Mouse (Mus musculus) left cerebral cortex, adult 2 months (tissue): ENCODE data around the gene Phf10. TPM values are rescaled to one million over a fixed set of nuclear protein-coding genes. Genes with fewer than 3 reads are reported as not detected.
A peak's percentile ranks its signal among the peaks of the same experiment; 100 is the strongest.
"Not testable (repeated sequence)": the region's sequence is repeated elsewhere in the genome, so short reads cannot be mapped to it uniquely, and the experiment has no call there.

Source experiments
- DNase-seq, 2 experiments: peaks; one replicate each; pipeline ENCODE4 v3.0.0; 2021 to 2022; ENCODE audit warnings: low spot score in 2 of 2, mixed read lengths in 1 of 2; ENCODE audit errors: extremely low spot score in 1 of 2
- H3K27ac ChIP-seq: fragments of 200-600 bp; 2 replicates; pipeline ENCODE4 v1.8.1; 2022
- H3K4me3 ChIP-seq: fragments of 200-600 bp; 2 replicates; pipeline ENCODE4 v1.8.1; 2022
- CTCF ChIP-seq: fragments of 200-600 bp; IDR thresholded peaks from 2 replicates; pipeline ENCODE4 v1.8.1; 2022; ENCODE audit warnings: antibody characterized with exemption, mild to moderate bottlenecking, moderate library complexity
- intact Hi-C: fragments of 180-260 bp; cut with DNase I; formaldehyde crosslinking; loops from one replicate; pipeline ENCODE4 v1.15.1; 2025
- total RNA-seq, 2 experiments: library from RNA; stranded (reverse); gene quantifications; 2 replicates each; pipeline ENCODE4 v1.2.3; 2021

Gene Phf10
- total RNA-seq, 2 experiments from 2014 or later: 56.6 to 60.4 TPM

DNA sequence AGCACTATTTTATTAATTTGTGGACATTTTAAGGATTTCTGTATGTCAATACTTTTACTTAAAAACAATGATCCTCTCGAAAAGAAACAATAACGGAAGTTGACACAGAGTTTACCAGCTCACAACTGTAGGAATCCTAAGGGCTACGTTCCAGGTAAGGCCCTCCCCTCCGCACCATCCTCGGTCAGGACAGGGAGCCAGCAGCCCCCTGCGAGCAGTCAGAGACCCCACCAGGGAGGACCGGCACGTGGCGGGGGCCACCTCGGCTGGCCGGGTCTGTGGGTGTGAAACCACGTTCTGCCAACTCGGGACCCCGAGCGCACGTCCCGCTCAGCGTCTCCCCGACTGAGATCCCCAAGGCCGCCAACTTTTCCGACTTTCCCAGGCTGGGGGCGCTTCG lies 553 bp downstream of the Phf10 start:
- H3K4me3 ChIP-seq: peak overlapping the region; percentile 62
- intact Hi-C loops: no loop called here
- no peak for DNase-seq
- no peak overlapping the region; the same call in 1 of the 2 replicates for H3K27ac ChIP-seq
- no peak for TF ChIP-seq CTCF

DNA sequence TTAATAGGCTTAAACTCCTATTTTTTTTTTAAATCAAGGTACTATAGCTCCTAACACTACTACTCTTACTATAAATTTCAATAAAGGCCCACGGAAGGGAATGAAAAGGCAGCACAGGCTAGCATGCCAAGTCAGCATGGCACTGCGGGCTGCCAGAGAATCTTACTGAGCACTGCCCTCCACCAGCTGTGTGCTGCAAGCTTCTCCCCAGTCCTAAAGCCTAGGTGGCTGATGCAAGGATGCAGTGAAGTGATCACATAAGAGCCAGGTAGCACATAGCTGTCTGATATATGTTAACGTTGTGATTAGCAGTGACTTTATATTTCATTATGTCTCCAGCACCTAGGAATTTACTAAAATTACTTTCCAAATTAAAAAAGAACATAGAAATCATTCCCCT lies 1.1 kb downstream of the Phf10 start:
- no peak for DNase-seq
- TF ChIP-seq CTCF: no peak
- no peak overlapping the region; the same call in 1 of the 2 replicates for H3K27ac ChIP-seq
- H3K4me3 ChIP-seq: peak overlapping the region; percentile 62; the same call in 1 of the 2 replicates
- intact Hi-C loops: no loop called here

GRCm38 (mm10) chr17:14958686-14959327 lies 2.3 kb downstream of the Phf10 start:
- Histone ChIP-seq H3K4me3 (no peak overlapping the region), H3K27ac (no peak overlapping the region)
- DNase-seq: no peak
- no peak for TF ChIP-seq CTCF
- intact Hi-C loops: no loop called here

DNA sequence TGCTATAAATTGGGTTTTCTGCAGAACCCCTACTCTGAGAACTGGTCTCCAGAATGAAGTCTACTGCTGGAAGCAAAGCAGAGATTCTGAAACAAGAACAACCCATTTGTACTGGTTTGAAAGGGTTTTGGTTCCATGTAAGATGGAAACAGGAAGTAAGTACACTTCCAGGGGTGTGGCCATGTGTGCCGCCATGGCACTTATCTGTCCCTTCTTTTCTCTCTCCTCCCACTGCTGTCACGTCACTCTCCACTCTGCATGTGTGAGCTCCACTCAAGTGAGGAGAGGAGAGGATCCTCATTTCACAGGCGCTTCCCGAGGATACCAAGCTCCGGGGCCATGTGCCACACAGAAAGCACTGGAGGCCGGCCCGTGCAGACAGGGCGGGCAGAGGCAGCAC lies 7.6 kb downstream of the Phf10 start:
- DNase-seq: no peak
- Histone ChIP-seq H3K27ac (no peak overlapping the region), H3K4me3 (no peak overlapping the region)
- intact Hi-C loops: no loop called here
- no peak for TF ChIP-seq CTCF

DNA sequence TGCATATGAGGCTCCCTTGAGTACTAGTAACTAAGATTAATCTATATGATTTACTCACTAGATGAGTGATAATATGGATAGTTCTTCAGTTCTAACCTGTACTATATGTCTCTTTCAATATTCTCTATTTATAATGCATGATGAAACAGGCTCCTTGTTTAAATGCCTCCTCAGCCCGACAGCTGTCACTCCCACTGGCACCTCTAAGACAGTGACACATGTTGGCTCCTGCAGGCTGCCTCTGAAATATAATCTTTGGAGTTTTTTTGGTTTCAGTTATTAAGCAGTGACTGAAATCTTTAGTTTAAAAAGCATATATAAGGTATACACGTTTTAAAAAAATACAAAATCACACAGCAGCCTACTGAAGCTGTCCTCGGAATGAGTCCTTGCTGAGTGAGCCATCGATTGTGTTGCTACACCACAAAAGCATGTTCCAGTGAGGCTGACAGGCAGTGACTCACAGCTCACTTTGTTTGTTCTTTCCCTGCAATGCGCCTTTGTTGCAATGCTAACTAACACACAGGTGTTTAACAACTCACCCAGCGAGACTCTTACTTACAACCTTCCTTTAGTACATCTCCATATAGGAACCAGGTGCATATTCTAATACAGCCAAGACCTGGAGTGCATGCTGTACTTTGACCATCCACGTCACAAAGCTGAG lies 11.8 kb downstream of the Phf10 start:
- no peak overlapping the region for H3K4me3 ChIP-seq
- DNase-seq: no peak
- H3K27ac ChIP-seq: 0 out of 2 replicates have a peak overlapping the region, but pooled peaks have one; percentile 4
- no peak for TF ChIP-seq CTCF
- intact Hi-C loops: no loop called here

DNA sequence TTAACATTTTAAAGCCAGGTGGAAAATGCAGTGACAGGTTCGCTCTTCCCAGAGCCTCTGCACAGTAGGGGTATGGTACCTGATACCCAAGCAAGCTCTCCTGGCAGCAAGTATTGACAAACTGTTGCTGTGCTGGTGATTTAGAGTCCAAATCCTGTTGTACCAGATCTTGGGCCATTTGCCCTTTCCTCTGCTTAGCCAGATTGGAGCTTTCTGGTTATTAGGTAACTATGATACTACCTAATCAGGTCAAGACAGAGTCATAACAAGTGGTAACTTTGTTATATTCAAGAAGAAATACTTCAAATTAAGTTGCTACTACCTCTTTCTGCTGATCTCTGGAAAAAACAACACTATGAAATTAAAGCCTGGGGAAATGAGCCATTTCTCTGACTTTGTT lies 16.5 kb downstream of the Phf10 start:
- no peak overlapping the region for H3K4me3 ChIP-seq
- no peak overlapping the region for H3K27ac ChIP-seq
- DNase-seq: no peak
- no peak for TF ChIP-seq CTCF
- intact Hi-C loops: no loop called here

DNA sequence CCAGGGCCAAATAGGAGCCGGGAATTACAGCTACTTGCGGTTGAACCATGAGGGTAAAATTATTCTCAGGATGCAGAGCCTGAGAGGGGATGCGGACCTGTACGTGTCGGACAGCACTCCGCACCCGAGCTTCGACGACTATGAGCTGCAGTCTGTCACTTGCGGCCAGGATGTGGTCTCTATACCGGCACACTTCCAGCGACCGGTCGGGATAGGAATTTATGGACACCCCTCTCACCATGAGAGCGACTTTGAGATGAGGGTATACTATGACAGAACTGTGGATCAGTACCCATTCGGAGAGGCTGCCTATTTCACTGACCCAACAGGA lies 17.4 kb downstream of the Phf10 start:
- H3K4me3 ChIP-seq: peak overlapping the region; percentile 90
- intact Hi-C loops: no loop called here
- peak overlapping the region; percentile 85 for H3K27ac ChIP-seq
- no peak for TF ChIP-seq CTCF
- peak in 1 of 2 experiments; percentile 13 for DNase-seq

- intact Hi-C loops: no loop called here
Observed at GRCm38 (mm10) chr17:14943009-14943728, 17.9 kb downstream of the Phf10 start, which contains the start of the genes Wdr27 and 1600012H06Rik. Gene Wdr27 (minus strand): TSS chr17:14943158. Gene 1600012H06Rik (plus strand): TSS chr17:14943184.

GRCm38 (mm10) chr17:14942181-14942580 lies 18.9 kb downstream of the Phf10 start:
- peak overlapping the region; percentile 90 for H3K4me3 ChIP-seq
- H3K27ac ChIP-seq, intact Hi-C loops: not testable (repeated sequence)
- DNase-seq: peak; percentile 11 to 15

More at GRCm38 (mm10) chr17:14943009-14943728, 17.9 kb downstream of the Phf10 start, which contains the start of the genes Wdr27 and 1600012H06Rik:
- DNase-seq: peak; percentile 98 to 99
- peak within 1 kb of the TSS; percentile 90 for H3K4me3 ChIP-seq
- peak within 1 kb of the TSS; percentile 85 for H3K27ac ChIP-seq
- TF ChIP-seq CTCF: no peak; the same call in 1 of the 2 replicates

DNA sequence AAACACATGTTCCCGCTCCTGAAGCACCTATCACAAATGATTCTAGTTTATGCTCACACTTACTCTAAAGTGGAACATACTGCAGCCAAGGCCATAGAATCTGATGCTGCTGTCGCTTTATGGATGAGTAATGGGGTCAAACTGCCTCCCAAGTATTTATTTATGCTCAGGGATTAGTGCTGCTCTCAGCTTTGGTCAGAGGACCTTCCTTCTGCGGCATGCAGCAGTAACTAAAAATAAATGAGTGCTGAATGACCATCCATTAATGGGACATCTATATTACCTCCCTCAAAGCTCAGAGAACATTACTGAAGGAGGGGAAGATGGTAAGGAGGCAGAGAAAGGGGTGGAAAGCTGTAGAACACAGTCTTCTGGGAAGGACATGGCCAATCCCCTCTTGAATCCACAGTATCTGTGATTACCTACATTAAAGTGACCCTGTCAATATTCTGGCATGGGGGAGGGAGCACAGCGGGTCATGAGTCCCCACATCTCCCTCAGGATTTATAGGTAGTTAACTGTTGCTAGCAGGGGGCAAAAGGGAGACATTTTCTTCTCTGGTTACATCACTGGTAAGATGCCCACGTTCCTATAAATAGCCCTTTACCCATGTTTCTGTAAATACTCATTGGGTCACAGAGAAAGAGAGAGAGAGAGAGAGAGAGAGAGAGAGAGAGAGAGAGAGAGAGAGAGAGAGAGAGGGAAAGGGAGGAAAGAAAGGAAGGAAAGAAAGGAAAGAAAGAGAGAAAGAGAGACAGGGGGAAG lies 25.1 kb downstream of the Phf10 start:
- no peak for TF ChIP-seq CTCF
- no peak overlapping the region for H3K27ac ChIP-seq
- DNase-seq: no peak

DNA sequence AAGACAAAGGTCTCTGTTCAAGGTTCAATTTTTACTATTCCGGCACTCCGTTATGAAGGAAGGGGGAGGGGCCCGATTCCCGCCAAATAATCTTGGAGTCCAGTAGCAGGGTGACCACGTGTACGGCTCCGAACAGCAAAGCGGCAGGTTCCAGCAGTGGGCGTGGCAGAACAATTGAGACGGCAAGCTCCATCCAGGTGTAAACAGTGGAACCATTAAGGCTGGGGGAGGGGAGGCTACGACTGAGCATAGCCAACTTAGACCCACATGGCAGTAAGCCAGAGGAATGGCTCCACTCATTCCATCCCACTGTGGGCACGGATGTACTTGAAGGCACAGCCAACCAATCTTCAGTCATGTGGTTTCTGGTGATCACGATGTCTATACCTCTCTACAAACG lies 25.8 kb downstream of the Phf10 start:
- DNase-seq, H3K4me3 ChIP-seq, H3K27ac ChIP-seq, intact Hi-C loops: not testable (repeated sequence)

More for the DNA sequence above, 25.1 kb downstream of the Phf10 start:
- intact Hi-C loops: no loop called here
- H3K4me3 ChIP-seq: no peak overlapping the region
